Mouse (Mus musculus) liver, embryonic 13.5 days (tissue): Measurements from ENCODE around the gene Kif6. TPM values are rescaled to one million over a fixed set of nuclear protein-coding genes. Genes with fewer than 3 reads are reported as not detected.
A peak's percentile ranks its signal among the peaks of the same experiment; 100 is the strongest.

ENCODE experiments used
- ATAC-seq: fragments of 200-750 bp; cut with Nextera tagmentation; 2 replicates; pipeline ENCODE4 v1.8.0; 2017; ENCODE audit warnings: low read depth, mild to moderate bottlenecking, moderate number of reproducible peaks, moderate library complexity
- DNase-seq: peaks from one replicate; pipeline ENCODE4 v3.0.0; 2022
- H3K27ac ChIP-seq: fragments of 300-500 bp; sonication (generic); 2 replicates; pipeline ENCODE4 v1.5.1; 2015; ENCODE audit warnings: moderate library complexity, mild to moderate bottlenecking, inconsistent platforms
- H3K27me3 ChIP-seq: fragments of 300-500 bp; sonication (generic); 2 replicates; pipeline ENCODE4 v1.6.1; 2015; ENCODE audit warnings: mild to moderate bottlenecking, inconsistent platforms
- H3K36me3 ChIP-seq: fragments of 300-500 bp; sonication (generic); 2 replicates; pipeline ENCODE4 v1.6.1; 2015; ENCODE audit warnings: mild to moderate bottlenecking, inconsistent platforms
- H3K4me1 ChIP-seq: fragments of 300-500 bp; sonication (generic); replicated peaks from 2 replicates; pipeline ENCODE4 v1.6.1; 2015; ENCODE audit warnings: inconsistent platforms
- H3K4me2 ChIP-seq: fragments of 300-500 bp; sonication (generic); 2 replicates; pipeline ENCODE4 v1.6.1; 2015; ENCODE audit warnings: inconsistent platforms, mild to moderate bottlenecking, moderate library complexity
- H3K4me3 ChIP-seq: fragments of 300-500 bp; sonication (generic); replicated peaks from 2 replicates; pipeline ENCODE4 v1.5.1; 2015; ENCODE audit warnings: mild to moderate bottlenecking, inconsistent platforms
- H3K9ac ChIP-seq: fragments of 300-500 bp; sonication (generic); 2 replicates; pipeline ENCODE4 v1.6.1; 2015; ENCODE audit warnings: mild to moderate bottlenecking, inconsistent platforms
- H3K9me3 ChIP-seq: fragments of 300-500 bp; sonication (generic); replicated peaks from 2 replicates; pipeline ENCODE4 v1.6.1; 2016; ENCODE audit warnings: inconsistent platforms
- WGBS: fragments of 180-500 bp; shearing (Covaris S2); methylation state at CpG from one replicate; pipeline ENCODE4 v1.1.7; 2015; ENCODE audit not compliant: insufficient replicate concordance; 5-methylcytosine and 5-hydroxymethylcytosine counted together
- polyA plus RNA-seq: library from polyadenylated mRNA; unstranded; fragments of >200 nt; fragmentation: Nextera tagmentation; extraction: Ambion mirVana; gene quantifications from 2 replicates; pipeline ENCODE4 v1.2.1, GENCODE M21; 2015

Kif6 gene
- polyA plus RNA-seq, 1 experiment from 2014 or later, result 0.10 TPM

DNA sequence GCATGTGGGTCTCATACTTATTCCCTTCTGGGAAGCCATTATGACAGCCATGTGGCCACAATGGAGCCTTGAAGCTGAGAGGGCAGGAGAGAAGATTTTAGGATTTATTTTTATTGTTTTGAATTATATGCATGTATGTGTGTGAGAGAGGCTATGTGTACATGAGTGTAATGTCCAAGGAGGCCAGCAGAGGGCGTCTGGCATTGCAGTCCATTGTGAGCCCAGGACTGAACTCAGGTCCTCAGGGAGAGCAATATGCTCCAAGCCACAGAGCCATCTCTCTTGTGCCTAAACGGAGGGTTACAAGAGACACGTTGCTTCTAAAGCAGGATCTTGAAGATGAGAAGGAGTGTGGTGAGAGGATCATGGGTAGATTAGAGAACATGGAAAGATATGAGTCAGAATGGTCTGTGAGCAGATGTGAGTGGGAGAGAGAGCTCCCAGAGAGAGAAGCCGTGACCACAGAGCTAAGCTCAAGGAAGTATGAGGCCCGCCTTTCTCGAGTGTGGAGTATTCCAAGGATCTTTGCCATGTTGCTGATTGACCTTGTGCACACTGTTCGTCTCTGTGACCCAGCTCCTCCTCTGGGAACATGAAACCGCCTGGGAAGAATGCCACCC lies 268.3 kb downstream of the Kif6 start:
- no peak for ATAC-seq
- WGBS, result 68% methylated on average over 8 of the region's 8 CpGs

DNA sequence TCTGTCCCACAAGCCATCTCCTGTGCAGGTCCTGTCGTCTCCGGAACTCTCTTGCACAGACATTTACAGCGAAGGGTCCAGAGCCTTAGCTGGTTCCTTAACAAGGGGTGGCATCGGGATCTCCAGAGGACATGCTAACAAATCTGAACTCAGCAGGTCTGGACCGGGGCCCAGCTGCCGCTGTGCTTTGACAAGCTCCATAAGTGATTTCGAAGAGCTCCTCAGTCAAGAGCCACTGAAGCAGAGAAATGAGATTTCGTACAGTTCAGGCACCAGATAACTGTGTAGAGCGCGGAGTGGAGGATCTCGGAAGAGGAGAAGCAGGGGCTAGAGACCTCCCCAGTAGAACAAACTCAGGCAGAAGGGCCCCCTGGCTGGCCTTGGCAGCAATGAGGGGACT lies 270.1 kb downstream of the Kif6 start:
- Histone ChIP-seq H3K36me3 (no peaks in the 10 kb centered on the region), H3K9me3 (no peaks in the 10 kb centered on the region), H3K27ac (no peak overlapping the region), H3K4me1 (peaks cover 9% of the 10 kb centered on the region), H3K4me3 (no peak overlapping the region), H3K4me2 (no peak overlapping the region), H3K9ac (no peak overlapping the region), H3K27me3 (no peaks in the 10 kb centered on the region)
- no peak for DNase-seq
- no peak for ATAC-seq
- WGBS, result 75% methylated on average over 11 of the region's 11 CpGs

More for the DNA sequence above, 268.3 kb downstream of the Kif6 start:
- H3K9me3 ChIP-seq, result no peaks in the 10 kb centered on the region
- H3K27ac ChIP-seq, result no peak overlapping the region
- H3K4me2 ChIP-seq, result no peak overlapping the region
- no peak for DNase-seq
- H3K4me3 ChIP-seq, result no peak overlapping the region
- no peaks in the 10 kb centered on the region for H3K27me3 ChIP-seq
- H3K4me1 ChIP-seq, result peaks cover 9% of the 10 kb centered on the region
- no peak overlapping the region for H3K9ac ChIP-seq
- no peaks in the 10 kb centered on the region for H3K36me3 ChIP-seq

DNA sequence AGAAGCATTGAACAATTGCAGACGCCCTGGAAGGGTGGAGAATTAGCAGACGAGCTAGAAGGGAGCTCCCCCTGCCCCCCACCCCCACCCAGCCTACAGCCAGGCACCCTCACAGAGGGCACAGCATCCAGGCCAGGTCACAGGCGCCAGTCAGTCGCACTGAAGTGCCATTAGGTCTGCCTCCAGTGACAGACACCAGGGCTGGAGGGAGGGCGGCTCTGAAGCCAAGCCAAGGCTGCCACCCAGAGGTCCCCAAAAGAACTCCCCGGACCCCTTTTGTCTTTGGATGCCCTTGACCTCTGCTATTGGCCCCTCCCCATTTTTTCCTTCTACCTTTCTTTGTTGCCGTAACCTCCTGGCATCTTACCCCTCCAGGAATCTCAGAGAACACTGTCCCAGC lies 274.7 kb downstream of the Kif6 start:
- H3K27me3 ChIP-seq, result no peaks in the 10 kb centered on the region
- no peak overlapping the region for H3K4me3 ChIP-seq
- 46% methylated on average over 7 of the region's 7 CpGs for WGBS
- H3K27ac ChIP-seq, result no peak overlapping the region
- H3K4me1 ChIP-seq, result no peaks in the 10 kb centered on the region
- no peak for DNase-seq
- H3K4me2 ChIP-seq, result no peak overlapping the region
- ATAC-seq, result no peak
- H3K9ac ChIP-seq, result no peak overlapping the region
- no peaks in the 10 kb centered on the region for H3K9me3 ChIP-seq
- H3K36me3 ChIP-seq, result no peaks in the 10 kb centered on the region

DNA sequence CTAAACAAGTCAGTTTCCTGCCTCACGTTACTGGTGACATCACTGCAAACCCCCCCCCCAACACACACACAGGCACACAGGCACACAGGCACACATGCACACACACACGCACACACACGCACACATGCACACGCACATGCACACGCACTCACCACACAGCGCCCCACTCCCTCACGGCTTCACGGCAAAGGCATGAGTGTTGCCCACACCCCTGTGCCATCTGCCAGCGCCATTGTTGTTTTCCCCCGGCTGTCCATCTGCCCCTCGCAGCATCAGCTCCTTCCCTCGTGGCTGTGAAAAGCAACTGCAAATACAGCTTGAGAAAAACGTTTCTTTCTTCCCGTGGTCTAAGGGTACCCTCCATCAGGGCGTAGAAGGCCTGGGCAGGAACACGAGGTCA lies 275.9 kb downstream of the Kif6 start:
- no peak overlapping the region for H3K4me2 ChIP-seq
- no peak for ATAC-seq

DNA sequence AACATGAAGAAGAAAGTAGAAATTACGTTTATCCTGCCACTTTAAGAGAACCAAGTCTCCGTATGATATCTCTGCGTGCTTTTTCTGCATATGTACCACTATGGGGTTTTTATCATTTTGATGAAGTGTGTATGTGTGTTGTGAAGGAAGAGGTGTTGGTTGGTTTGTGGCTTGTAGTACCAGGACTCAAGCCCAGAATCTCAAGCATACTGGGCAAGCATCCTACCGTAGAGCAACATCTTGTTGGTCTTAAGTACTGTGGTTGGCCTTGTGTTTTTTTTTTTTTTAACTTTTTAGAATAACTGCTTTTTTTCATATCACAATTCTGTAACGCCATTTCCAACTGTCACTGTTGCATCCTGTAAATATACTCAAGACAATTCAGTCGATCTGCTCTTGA lies 277.5 kb downstream of the Kif6 start:
- 65% methylated on average over 6 of the region's 6 CpGs for WGBS
- no peaks in the 10 kb centered on the region for H3K27me3 ChIP-seq
- DNase-seq, result no peak

More for the DNA sequence above, 275.9 kb downstream of the Kif6 start:
- Histone ChIP-seq H3K27ac (no peak overlapping the region), H3K36me3 (no peaks in the 10 kb centered on the region), H3K9ac (no peak overlapping the region), H3K9me3 (no peaks in the 10 kb centered on the region), H3K4me3 (no peak overlapping the region), H3K27me3 (no peaks in the 10 kb centered on the region), H3K4me1 (no peaks in the 10 kb centered on the region)
- no peak for DNase-seq
- WGBS, result 67% methylated on average over 16 of the region's 16 CpGs

DNA sequence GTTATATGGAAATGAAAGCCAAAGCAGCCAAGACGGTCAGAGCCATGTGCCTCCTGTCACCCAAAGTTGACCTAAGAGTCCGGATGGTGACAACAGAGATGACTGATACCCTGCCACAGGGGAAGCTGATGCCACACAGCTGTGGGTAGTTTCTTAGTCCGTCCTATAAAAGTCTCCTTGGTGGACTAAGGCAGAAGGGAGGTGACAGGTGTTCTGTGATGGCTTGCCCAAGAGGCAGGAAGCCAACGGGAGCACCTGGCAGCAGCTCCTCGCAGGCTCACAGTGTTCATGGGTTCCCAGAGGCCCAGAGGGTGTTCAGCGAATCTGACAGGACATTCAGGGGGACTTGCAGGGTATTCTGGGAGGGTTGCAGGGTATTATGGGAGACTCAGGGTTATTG lies 279.5 kb downstream of the Kif6 start:
- no peaks in the 10 kb centered on the region for H3K9me3 ChIP-seq
- WGBS, result 64% methylated on average over 6 of the region's 6 CpGs

More for the DNA sequence above, 277.5 kb downstream of the Kif6 start:
- Histone ChIP-seq H3K4me1 (no peaks in the 10 kb centered on the region), H3K9ac (no peak overlapping the region), H3K4me2 (no peak overlapping the region), H3K36me3 (no peaks in the 10 kb centered on the region), H3K4me3 (no peak overlapping the region), H3K27ac (no peak overlapping the region), H3K9me3 (no peaks in the 10 kb centered on the region)
- no peak for ATAC-seq

DNA sequence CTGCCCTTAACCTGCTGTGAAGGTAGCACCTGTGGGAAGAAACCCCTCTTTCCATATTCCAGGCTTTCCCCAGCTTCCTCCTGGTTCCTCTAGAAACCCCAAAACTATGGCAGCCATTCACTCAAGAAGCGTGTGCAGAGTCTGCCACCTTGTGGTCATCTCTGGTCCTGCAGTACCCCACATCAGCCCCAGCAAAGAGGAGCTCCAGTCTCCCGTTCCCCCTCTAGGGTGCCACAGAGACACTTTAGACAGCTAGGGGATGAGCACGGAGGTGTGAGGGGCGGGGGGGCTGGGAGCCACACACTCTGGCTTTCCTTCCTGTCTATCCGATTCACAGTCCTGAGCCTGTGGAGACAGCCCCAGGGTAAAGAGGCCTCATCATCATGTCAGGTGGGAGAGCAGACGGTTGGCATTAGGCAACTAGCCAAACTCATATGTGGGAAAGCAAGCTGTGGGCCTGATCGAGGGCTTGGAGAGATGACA lies 284.0 kb downstream of the Kif6 start:
- H3K27ac ChIP-seq, result no peak overlapping the region
- no peak overlapping the region for H3K4me2 ChIP-seq
- no peak for ATAC-seq
- peak; percentile 15 for DNase-seq
- no peaks in the 10 kb centered on the region for H3K9me3 ChIP-seq
- WGBS, result 16% methylated on average over 7 of the region's 7 CpGs
- H3K36me3 ChIP-seq, result no peaks in the 10 kb centered on the region
- H3K9ac ChIP-seq, result no peak overlapping the region
- H3K27me3 ChIP-seq, result peaks cover 21% of the 10 kb centered on the region; the same call in 1 of the 2 replicates
- H3K4me3 ChIP-seq, result no peak overlapping the region
- H3K4me1 ChIP-seq, result no peaks in the 10 kb centered on the region

More for the DNA sequence above, 279.5 kb downstream of the Kif6 start:
- Histone ChIP-seq H3K9ac (no peak overlapping the region), H3K4me1 (no peaks in the 10 kb centered on the region), H3K36me3 (no peaks in the 10 kb centered on the region), H3K4me3 (no peak overlapping the region), H3K27me3 (no peaks in the 10 kb centered on the region), H3K4me2 (no peak overlapping the region), H3K27ac (no peak overlapping the region)
- ATAC-seq, result no peak
- DNase-seq, result no peak

DNA sequence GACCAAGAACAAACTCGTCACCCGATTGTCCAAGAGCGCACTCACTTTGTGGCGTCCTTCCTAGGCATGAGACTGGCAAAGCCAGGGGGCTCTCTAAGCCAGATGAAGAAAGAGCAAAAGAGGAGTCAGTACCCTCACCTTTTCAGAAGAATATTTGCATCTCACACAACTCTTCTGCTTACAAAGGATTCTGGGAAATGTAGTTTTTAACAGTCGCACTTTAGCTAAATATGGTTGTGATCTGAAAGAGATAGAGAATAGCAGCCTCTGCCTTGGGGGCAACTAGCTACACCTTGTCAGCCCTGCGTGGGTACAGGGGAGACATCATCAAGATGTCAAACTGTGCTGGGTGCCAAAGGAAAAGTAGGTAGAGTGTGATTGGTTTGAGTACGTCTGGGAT lies 287.7 kb downstream of the Kif6 start:
- Histone ChIP-seq H3K4me2 (no peak overlapping the region), H3K27me3 (peaks cover 21% of the 10 kb centered on the region; the same call in 1 of the 2 replicates), H3K4me3 (no peak overlapping the region), H3K27ac (no peak overlapping the region), H3K9ac (no peak overlapping the region), H3K4me1 (no peaks in the 10 kb centered on the region), H3K9me3 (no peaks in the 10 kb centered on the region), H3K36me3 (no peaks in the 10 kb centered on the region)
- DNase-seq, result no peak
- 66% methylated on average over 7 of the region's 7 CpGs for WGBS
- ATAC-seq, result no peak

DNA sequence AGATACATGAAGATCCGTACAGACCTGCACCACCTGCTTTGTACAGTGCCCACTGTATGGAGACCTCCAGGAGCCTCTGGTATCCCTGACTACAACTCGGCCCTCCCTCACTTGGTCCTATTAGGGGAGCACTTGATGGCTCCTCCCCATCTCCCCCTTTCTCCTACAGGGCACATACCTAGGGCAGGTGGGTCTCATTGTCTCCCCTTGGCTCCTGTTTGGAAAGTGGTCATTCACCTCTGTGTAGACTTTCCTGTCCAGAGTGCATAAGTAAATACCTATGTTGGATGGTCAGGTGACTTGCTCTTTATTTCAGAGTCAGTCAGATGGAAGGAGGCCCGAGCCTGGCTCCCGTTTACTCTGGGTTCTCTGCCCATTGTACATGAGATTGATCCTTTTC lies 308.5 kb downstream of the Kif6 start:
- Histone ChIP-seq H3K4me1 (no peaks in the 10 kb centered on the region), H3K4me3 (no peak overlapping the region), H3K36me3 (no peaks in the 10 kb centered on the region), H3K4me2 (no peak overlapping the region), H3K9ac (no peak overlapping the region), H3K27me3 (no peaks in the 10 kb centered on the region), H3K27ac (no peak overlapping the region), H3K9me3 (no peaks in the 10 kb centered on the region)
- ATAC-seq (no peak), DNase-seq (no peak)
- WGBS, result 66% methylated on average over 4 of the region's 4 CpGs

DNA sequence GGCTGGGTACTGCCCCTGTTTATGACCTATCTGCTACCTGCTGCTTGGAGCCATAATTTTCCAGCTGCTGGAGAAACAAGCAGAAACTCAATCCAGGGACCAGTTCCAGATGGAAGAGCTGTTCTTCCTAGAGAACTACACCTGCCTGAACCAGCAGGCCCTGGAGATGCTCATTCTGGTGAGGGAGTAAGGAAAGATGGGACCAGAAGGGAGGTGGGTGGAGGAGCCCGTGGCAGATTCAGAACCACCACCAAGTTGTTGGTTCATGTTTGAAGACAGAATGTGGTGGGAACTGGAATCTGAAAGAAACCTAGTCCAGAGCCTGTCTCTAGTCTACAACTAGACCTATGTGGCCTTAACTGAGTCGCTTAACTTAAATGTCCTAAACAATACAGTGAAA lies 312.7 kb downstream of the Kif6 start:
- H3K4me2 ChIP-seq, result no peak overlapping the region
- H3K36me3 ChIP-seq, result no peaks in the 10 kb centered on the region
- DNase-seq (no peak), ATAC-seq (no peak)
- H3K9me3 ChIP-seq, result no peaks in the 10 kb centered on the region
- H3K9ac ChIP-seq, result no peak overlapping the region
- no peaks in the 10 kb centered on the region for H3K4me1 ChIP-seq
- WGBS, result 56% methylated on average over 2 of the region's 2 CpGs
- H3K27me3 ChIP-seq, result no peaks in the 10 kb centered on the region
- H3K4me3 ChIP-seq, result no peak overlapping the region
- H3K27ac ChIP-seq, result no peak overlapping the region

DNA sequence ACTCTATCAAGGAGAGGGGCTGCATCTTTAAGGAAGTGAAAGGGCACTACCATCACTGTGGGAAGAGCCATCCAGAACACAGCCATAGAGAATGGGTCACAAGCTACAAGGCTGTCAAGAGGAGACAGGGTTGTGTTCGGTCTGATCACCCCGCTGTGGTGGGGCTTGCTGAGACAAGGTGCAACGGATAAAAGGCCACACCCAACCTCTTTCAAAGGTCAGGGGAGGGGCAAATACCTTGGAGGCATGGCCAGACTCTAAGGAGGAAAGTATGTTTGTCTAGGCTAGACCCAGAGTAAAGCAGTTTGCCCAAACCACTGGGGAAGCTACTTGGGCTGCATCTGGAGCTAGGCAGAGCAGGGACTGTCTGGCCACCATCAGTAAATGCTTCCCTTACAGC lies 318.9 kb downstream of the Kif6 start:
- no peak overlapping the region for H3K4me2 ChIP-seq
- ATAC-seq, result no peak
- DNase-seq, result no peak
- H3K27me3 ChIP-seq, result 0 out of 2 replicates have a peak, but pooled peaks cover 8% of the 10 kb centered on the region
- H3K27ac ChIP-seq, result no peak overlapping the region
- H3K36me3 ChIP-seq, result no peaks in the 10 kb centered on the region
- H3K4me1 ChIP-seq, result no peaks in the 10 kb centered on the region
- H3K9ac ChIP-seq, result no peak overlapping the region
- 31% methylated on average over 3 of the region's 3 CpGs for WGBS
- H3K9me3 ChIP-seq, result no peaks in the 10 kb centered on the region
- no peak overlapping the region for H3K4me3 ChIP-seq

DNA sequence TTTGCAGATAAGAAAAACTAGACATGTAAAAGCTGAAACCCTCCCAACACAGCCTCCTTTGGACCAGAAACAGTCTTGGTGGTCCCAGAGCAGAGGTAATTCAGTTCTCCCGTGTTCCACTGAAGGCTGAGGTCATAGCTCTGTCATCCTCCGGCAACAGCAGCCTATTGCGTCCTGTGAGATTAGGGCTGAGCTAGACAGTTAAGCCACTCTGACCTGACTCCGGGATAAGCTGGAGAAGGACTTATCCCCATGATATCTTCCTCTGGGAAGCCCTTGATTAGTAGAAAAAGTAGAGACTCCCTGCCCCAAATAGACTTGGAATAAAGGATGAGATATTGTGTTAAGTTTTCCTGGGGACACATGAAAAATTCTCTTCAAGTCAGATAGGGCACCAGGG lies 319.6 kb downstream of the Kif6 start:
- Histone ChIP-seq H3K4me2 (no peak overlapping the region), H3K9ac (no peak overlapping the region), H3K27ac (no peak overlapping the region), H3K27me3 (0 out of 2 replicates have a peak, but pooled peaks cover 8% of the 10 kb centered on the region), H3K36me3 (no peaks in the 10 kb centered on the region), H3K4me1 (no peaks in the 10 kb centered on the region), H3K4me3 (no peak overlapping the region), H3K9me3 (no peaks in the 10 kb centered on the region)
- no peak for ATAC-seq
- 39% methylated on average over 4 of the region's 4 CpGs for WGBS
- no peak for DNase-seq
